Mouse (Mus musculus) limb, embryonic 10.5 days (tissue): ENCODE measurements at regions not wholly inside any gene's neighbourhood (a gene's known extent, or its start where the extent isn't known, plus 50 kb on each side); places are given as distances from the start of the nearest gene placed in this dataset.

Experiments
- DNase-seq: peaks from one replicate; pipeline ENCODE4 v3.0.0-alpha.2; 2017; ENCODE audit warnings: low spot score
- H3K27ac ChIP-seq: fragments of 300-500 bp; sonication (generic); 2 replicates; pipeline ENCODE4 v1.5.1; 2016; ENCODE audit warnings: mild to moderate bottlenecking
- H3K27me3 ChIP-seq: fragments of 300-500 bp; sonication (generic); 2 replicates; pipeline ENCODE4 v1.6.1; 2016; ENCODE audit warnings: low read depth, mild to moderate bottlenecking; ENCODE audit not compliant: poor library complexity, severe bottlenecking
- H3K36me3 ChIP-seq: fragments of 300-500 bp; sonication (generic); 2 replicates; pipeline ENCODE4 v1.6.1; 2016; ENCODE audit warnings: mild to moderate bottlenecking, moderate library complexity
- H3K4me1 ChIP-seq: fragments of 300-500 bp; sonication (generic); 2 replicates; pipeline ENCODE4 v1.6.1; 2016
- H3K4me3 ChIP-seq: fragments of 300-500 bp; sonication (generic); 2 replicates; pipeline ENCODE4 v1.5.1; 2016; ENCODE audit warnings: mild to moderate bottlenecking, moderate library complexity
- H3K9me3 ChIP-seq: fragments of 300-500 bp; sonication (generic); replicated peaks from 2 replicates; pipeline ENCODE4 v1.6.1; 2016; ENCODE audit warnings: mild to moderate bottlenecking
- WGBS: fragments of 180-500 bp; shearing (Covaris S2); methylation state at CpG from one replicate; pipeline ENCODE4 v1.1.7; 2016; 5-methylcytosine and 5-hydroxymethylcytosine counted together

GRCm38 (mm10) chr17:4276722-4277121 is 580.7 kb upstream of the Nox3 start:
- WGBS = 87% methylated on average over 4 of the region's 4 CpGs
- no peak overlapping the region for H3K27ac ChIP-seq
- no peaks in the 10 kb centered on the region for H3K4me1 ChIP-seq
- H3K27me3 ChIP-seq = no peaks in the 10 kb centered on the region
- no peaks in the 10 kb centered on the region for H3K36me3 ChIP-seq
- H3K9me3 ChIP-seq = no peaks in the 10 kb centered on the region
- H3K4me3 ChIP-seq = no peak overlapping the region
- DNase-seq = no peak

GRCm38 (mm10) chr17:4278239-4278827 is 582.3 kb upstream of the Nox3 start:
- WGBS = 84% methylated on average over 4 of the region's 4 CpGs
- no peaks in the 10 kb centered on the region for H3K27me3 ChIP-seq
- H3K4me1 ChIP-seq = no peaks in the 10 kb centered on the region
- no peak for DNase-seq
- no peaks in the 10 kb centered on the region for H3K9me3 ChIP-seq
- no peaks in the 10 kb centered on the region for H3K36me3 ChIP-seq
- no peak overlapping the region for H3K4me3 ChIP-seq
- H3K27ac ChIP-seq = no peak overlapping the region

- H3K27me3 ChIP-seq = no peaks in the 10 kb centered on the region
- H3K9me3 ChIP-seq = no peaks in the 10 kb centered on the region
- no peak overlapping the region for H3K4me3 ChIP-seq
- no peaks in the 10 kb centered on the region for H3K36me3 ChIP-seq
- 89% methylated on average over 5 of the region's 5 CpGs for WGBS
- H3K4me1 ChIP-seq = no peaks in the 10 kb centered on the region
- DNase-seq = no peak
- no peak overlapping the region for H3K27ac ChIP-seq
Observed at GRCm38 (mm10) chr17:4281451-4281850, 585.4 kb upstream of the Nox3 start.

- no peaks in the 10 kb centered on the region for H3K4me1 ChIP-seq
- DNase-seq = no peak
- 87% methylated on average over 2 of the region's 2 CpGs for WGBS
- no peaks in the 10 kb centered on the region for H3K9me3 ChIP-seq
- no peaks in the 10 kb centered on the region for H3K27me3 ChIP-seq
- H3K36me3 ChIP-seq = no peaks in the 10 kb centered on the region
- H3K27ac ChIP-seq = no peak overlapping the region
- no peak overlapping the region for H3K4me3 ChIP-seq
Observed at GRCm38 (mm10) chr17:4291418-4291817, 595.4 kb upstream of the Nox3 start.

DNA sequence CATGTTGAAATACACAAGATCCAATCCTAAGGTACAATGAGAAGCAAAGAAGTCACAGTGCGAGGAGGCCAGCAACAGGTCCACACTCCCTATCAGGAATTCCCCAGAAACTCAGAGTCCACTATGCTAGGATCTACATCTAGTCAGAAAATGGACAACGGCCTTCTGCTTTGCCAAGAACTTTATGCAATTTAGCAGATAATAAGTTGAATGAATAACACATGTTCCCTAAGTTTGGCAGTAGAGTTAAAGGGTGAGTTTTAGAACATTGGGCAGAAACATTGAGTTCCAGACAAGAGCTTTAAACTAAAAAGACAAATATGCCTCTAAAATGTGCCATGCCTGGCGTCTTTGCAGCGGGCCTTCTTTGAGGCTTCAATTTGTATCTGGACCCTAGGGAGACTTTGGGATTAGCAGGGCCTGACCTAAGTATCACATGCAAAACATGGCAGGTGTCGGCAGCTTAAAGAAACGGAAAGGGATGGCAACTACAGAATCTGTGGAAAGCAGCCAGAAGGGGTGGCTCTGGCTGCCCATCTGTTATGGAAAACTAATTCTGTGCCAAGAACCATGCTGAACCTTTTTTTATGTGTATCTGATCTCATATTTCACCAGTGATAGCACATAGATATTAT is 600.6 kb upstream of the Nox3 start:
- H3K4me1 ChIP-seq = peaks cover 6% of the 10 kb centered on the region; the same call in 1 of the 2 replicates
- no peak overlapping the region for H3K4me3 ChIP-seq
- 86% methylated on average over 6 of the region's 6 CpGs for WGBS
- H3K27me3 ChIP-seq = no peaks in the 10 kb centered on the region
- no peaks in the 10 kb centered on the region for H3K36me3 ChIP-seq
- H3K9me3 ChIP-seq = no peaks in the 10 kb centered on the region
- no peak overlapping the region for H3K27ac ChIP-seq
- no peak for DNase-seq

DNA sequence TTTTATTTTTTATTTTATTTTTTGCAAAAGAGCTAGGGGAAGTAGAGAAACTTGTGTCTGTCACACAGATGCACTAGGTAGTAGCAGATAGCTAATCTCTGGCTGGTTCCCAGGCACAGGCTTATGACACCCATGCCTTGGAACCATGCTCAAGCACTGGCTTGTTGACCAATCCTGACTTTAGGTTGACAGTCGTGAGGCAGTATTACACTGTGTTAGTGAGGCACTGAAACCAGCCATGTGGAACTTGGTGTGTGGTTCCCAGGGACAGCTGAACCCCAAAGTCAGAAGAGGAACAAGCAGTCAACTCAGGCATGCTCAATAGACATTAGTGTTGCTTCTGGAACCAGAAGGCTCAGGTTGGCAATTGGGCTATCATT is 601.1 kb upstream of the Nox3 start:
- no peaks in the 10 kb centered on the region for H3K27me3 ChIP-seq
- no peak overlapping the region for H3K27ac ChIP-seq
- H3K9me3 ChIP-seq = no peaks in the 10 kb centered on the region
- peaks cover 6% of the 10 kb centered on the region; the same call in 1 of the 2 replicates for H3K4me1 ChIP-seq
- H3K36me3 ChIP-seq = no peaks in the 10 kb centered on the region
- H3K4me3 ChIP-seq = no peak overlapping the region
- DNase-seq = no peak
- 92% methylated on average over 1 of the region's 1 CpGs for WGBS

DNA sequence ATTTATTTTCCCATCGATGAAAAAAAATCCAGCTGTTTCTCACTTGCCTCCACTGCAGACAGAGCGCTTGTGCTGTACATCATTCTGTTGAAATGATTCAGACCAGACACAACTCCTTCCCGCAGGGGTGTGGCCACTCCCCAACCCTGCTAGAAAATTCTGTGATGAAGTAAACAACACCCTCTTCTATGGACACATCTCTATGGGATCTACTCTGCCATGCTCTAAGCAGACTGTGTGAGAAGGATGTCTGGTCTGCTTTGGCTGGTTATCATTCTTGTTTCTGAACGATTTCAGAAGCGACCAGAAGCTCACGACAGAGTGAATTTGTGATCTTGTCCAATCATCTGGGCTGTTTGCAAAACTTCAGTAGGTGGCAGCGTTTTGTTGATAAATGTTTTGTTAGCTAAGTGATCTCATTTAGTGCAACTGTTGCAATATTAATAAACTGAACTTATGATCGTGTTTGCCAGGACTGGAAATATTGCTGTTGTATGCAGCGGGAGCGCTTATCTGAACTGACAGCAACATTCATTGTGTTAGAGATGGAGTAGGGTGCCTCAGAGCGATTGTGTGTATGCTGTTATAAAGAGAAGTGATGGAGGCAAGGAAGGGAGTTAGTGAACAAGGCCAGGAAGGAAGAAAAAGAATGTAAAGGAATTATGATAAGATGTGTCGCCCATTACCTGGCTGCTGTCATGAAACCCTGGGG is 605.2 kb upstream of the Nox3 start:
- H3K36me3 ChIP-seq = no peaks in the 10 kb centered on the region
- no peak overlapping the region for H3K27ac ChIP-seq
- peaks cover 6% of the 10 kb centered on the region; the same call in 1 of the 2 replicates for H3K4me1 ChIP-seq
- no peak overlapping the region for H3K4me3 ChIP-seq
- DNase-seq = no peak
- WGBS = 90% methylated on average over 12 of the region's 12 CpGs
- H3K27me3 ChIP-seq = no peaks in the 10 kb centered on the region
- no peaks in the 10 kb centered on the region for H3K9me3 ChIP-seq

- Histone ChIP-seq H3K27ac (no peak overlapping the region), H3K36me3 (no peaks in the 10 kb centered on the region), H3K9me3 (no peaks in the 10 kb centered on the region), H3K4me3 (no peak overlapping the region), H3K4me1 (peaks cover 5% of the 10 kb centered on the region), H3K27me3 (no peaks in the 10 kb centered on the region)
- DNase-seq = no peak
- WGBS = 59% methylated on average over 4 of the region's 4 CpGs
Observed at GRCm38 (mm10) chr17:4311785-4312379, 615.8 kb upstream of the Nox3 start.

GRCm38 (mm10) chr17:4319141-4319540 is 623.1 kb upstream of the Nox3 start:
- H3K4me1 ChIP-seq = peaks cover 8% of the 10 kb centered on the region
- H3K27ac ChIP-seq = no peak overlapping the region
- 55% methylated on average over 4 of the region's 4 CpGs for WGBS
- no peak overlapping the region for H3K4me3 ChIP-seq
- H3K27me3 ChIP-seq = no peaks in the 10 kb centered on the region
- no peaks in the 10 kb centered on the region for H3K9me3 ChIP-seq
- DNase-seq = no peak
- H3K36me3 ChIP-seq = no peaks in the 10 kb centered on the region

DNA sequence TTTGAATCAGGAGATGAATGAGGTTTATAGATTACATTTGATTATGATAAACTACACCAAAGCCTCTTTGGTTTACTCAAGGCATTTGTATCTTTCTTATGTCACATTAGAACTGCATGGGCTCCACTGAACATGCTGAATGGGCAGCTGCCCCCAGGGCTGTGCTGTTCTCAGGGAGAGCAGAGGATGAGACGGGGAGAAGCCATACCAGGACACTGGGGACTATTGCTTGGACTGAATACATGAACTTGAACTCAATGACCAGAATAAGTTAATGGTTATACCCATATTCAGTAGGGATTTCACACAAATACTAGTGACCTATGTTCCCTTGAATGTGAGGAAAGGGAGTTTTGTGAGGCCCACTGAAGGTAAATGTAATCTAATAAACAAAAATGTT is 632.7 kb upstream of the Nox3 start:
- Histone ChIP-seq H3K4me1 (peaks cover 5% of the 10 kb centered on the region; the same call in 1 of the 2 replicates), H3K4me3 (no peak overlapping the region), H3K36me3 (no peaks in the 10 kb centered on the region), H3K27me3 (no peaks in the 10 kb centered on the region), H3K27ac (no peak overlapping the region), H3K9me3 (no peaks in the 10 kb centered on the region)
- 97% methylated on average over 1 of the region's 1 CpGs for WGBS
- DNase-seq = no peak

GRCm38 (mm10) chr17:4331650-4332049 is 635.6 kb upstream of the Nox3 start:
- 58% methylated on average over 9 of the region's 9 CpGs for WGBS
- H3K27me3 ChIP-seq = no peaks in the 10 kb centered on the region
- no peak overlapping the region for H3K4me3 ChIP-seq
- no peaks in the 10 kb centered on the region for H3K9me3 ChIP-seq
- no peak for DNase-seq
- H3K27ac ChIP-seq = no peak overlapping the region
- peaks cover 5% of the 10 kb centered on the region; the same call in 1 of the 2 replicates for H3K4me1 ChIP-seq
- no peaks in the 10 kb centered on the region for H3K36me3 ChIP-seq

DNA sequence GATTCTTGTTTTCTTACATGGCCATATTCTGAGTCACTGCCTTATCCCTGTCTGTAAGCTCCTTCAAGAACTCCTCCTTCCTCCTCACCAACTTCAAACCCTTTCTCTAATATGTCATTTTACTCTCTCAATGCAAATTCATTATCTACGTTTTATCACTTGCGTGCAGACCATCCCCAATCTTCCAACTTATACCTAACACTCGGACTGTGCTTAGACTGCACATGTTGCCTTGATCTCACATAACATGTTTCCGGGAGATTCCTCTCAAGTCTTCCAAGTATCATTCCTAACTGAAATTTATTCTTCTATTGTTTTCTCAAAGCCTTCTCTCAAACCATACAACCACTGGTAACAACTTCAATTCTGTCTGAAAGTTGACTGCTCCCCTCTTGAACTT is 637.0 kb upstream of the Nox3 start:
- Histone ChIP-seq H3K36me3 (no peaks in the 10 kb centered on the region), H3K4me3 (no peak overlapping the region), H3K27me3 (no peaks in the 10 kb centered on the region), H3K4me1 (peaks cover 5% of the 10 kb centered on the region; the same call in 1 of the 2 replicates), H3K9me3 (no peaks in the 10 kb centered on the region), H3K27ac (no peak overlapping the region)
- WGBS = 97% methylated on average over 4 of the region's 4 CpGs
- no peak for DNase-seq

GRCm38 (mm10) chr17:4353018-4353417 is 641.1 kb upstream of the Arid1b start:
- H3K4me3 ChIP-seq = no peak overlapping the region
- H3K27ac ChIP-seq = no peak overlapping the region
- H3K9me3 ChIP-seq = no peaks in the 10 kb centered on the region
- no peaks in the 10 kb centered on the region for H3K36me3 ChIP-seq
- DNase-seq = no peak
- 67% methylated on average over 1 of the region's 1 CpGs for WGBS
- no peaks in the 10 kb centered on the region for H3K4me1 ChIP-seq
- H3K27me3 ChIP-seq = no peaks in the 10 kb centered on the region
